Mouse (Mus musculus) c-Kit-positive CD71-positive TER-119-positive erythroid progenitor cells, embryonic 14.5 days (primary cell): ENCODE measurements around the gene Wdr70.
A peak's percentile ranks its signal among the peaks of the same experiment; 100 is the strongest.

ENCODE experiments used
- DNase-seq: peaks from one replicate; pipeline ENCODE4 v3.0.0-alpha.2; 2013; ENCODE audit warnings: low spot score

Gene Wdr70

GRCm38 (mm10) chr15:8030643-8031042 lies 68.4 kb downstream of the Wdr70 start:
- DNase-seq = no peak

GRCm38 (mm10) chr15:8027503-8027902 lies 71.5 kb downstream of the Wdr70 start:
- no peak for DNase-seq

GRCm38 (mm10) chr15:8011418-8011817 lies 87.6 kb downstream of the Wdr70 start:
- no peak for DNase-seq

- no peak for DNase-seq
Measured at GRCm38 (mm10) chr15:8007413-8007812, 91.6 kb downstream of the Wdr70 start.

- DNase-seq = no peak
Measured at GRCm38 (mm10) chr15:8006056-8006455, 93.0 kb downstream of the Wdr70 start.

- DNase-seq = no peak
Measured at GRCm38 (mm10) chr15:8005506-8005905, 93.5 kb downstream of the Wdr70 start.

GRCm38 (mm10) chr15:8003789-8004188 lies 95.2 kb downstream of the Wdr70 start:
- no peak for DNase-seq

GRCm38 (mm10) chr15:7998843-7999546 lies 100.0 kb downstream of the Wdr70 start:
- peak; percentile 54 for DNase-seq

GRCm38 (mm10) chr15:7998095-7998494 lies 100.9 kb downstream of the Wdr70 start:
- no peak for DNase-seq

- no peak for DNase-seq
Measured at GRCm38 (mm10) chr15:7993721-7994120, 105.3 kb downstream of the Wdr70 start.

GRCm38 (mm10) chr15:7990101-7990500 lies 108.9 kb downstream of the Wdr70 start:
- DNase-seq = no peak

GRCm38 (mm10) chr15:7987374-7987773 lies 111.6 kb downstream of the Wdr70 start:
- DNase-seq = no peak

GRCm38 (mm10) chr15:7986274-7986673 lies 112.7 kb downstream of the Wdr70 start:
- no peak for DNase-seq

GRCm38 (mm10) chr15:7978640-7979039 lies 120.4 kb downstream of the Wdr70 start:
- no peak for DNase-seq

GRCm38 (mm10) chr15:7976775-7977174 lies 122.2 kb downstream of the Wdr70 start:
- no peak for DNase-seq

GRCm38 (mm10) chr15:7974368-7974767 lies 124.6 kb downstream of the Wdr70 start:
- peak; percentile 21 for DNase-seq

GRCm38 (mm10) chr15:7972528-7972927 lies 126.5 kb downstream of the Wdr70 start:
- no peak for DNase-seq

- DNase-seq = no peak
Measured at GRCm38 (mm10) chr15:7962786-7963185, 136.2 kb downstream of the Wdr70 start.

GRCm38 (mm10) chr15:7961489-7961888 lies 137.5 kb downstream of the Wdr70 start:
- no peak for DNase-seq

- DNase-seq = no peak
Measured at GRCm38 (mm10) chr15:7956899-7957298, 142.1 kb downstream of the Wdr70 start.

- DNase-seq = no peak
Measured at GRCm38 (mm10) chr15:7950561-7950960, 148.4 kb downstream of the Wdr70 start.

GRCm38 (mm10) chr15:7941690-7942089 lies 157.3 kb downstream of the Wdr70 start:
- DNase-seq = no peak

GRCm38 (mm10) chr15:7935571-7936165 lies 163.3 kb downstream of the Wdr70 start:
- peak; percentile 1 for DNase-seq

- DNase-seq = no peak
Measured at GRCm38 (mm10) chr15:7934580-7934979, 164.4 kb downstream of the Wdr70 start.
